Mouse (Mus musculus): Measurements from ENCODE around the gene Cacnb1. TPM values are rescaled to one million over a fixed set of nuclear protein-coding genes. Genes with fewer than 3 reads are reported as not detected.

The Cacnb1 gene
- total RNA-seq, 2 experiments from 2014 or later, result 149 to 163 TPM

Small RNAs within 50 kb of the gene (microRNA-seq; reads per million reads assigned to microRNA genes)
- gene Gm27597, result not detected

Other genes with a start within 250 kb of the Cacnb1 start
- 1 to 10 TPM in 1 of 2 experiments, not detected in 1; 1.1 TPM for gene 1700001P01Rik, start 247.1 kb downstream of the Cacnb1 start, total RNA-seq (2021)
- 100 to 1,000 TPM; 330 to 339 TPM for gene Rpl23, start 240.6 kb downstream of the Cacnb1 start, total RNA-seq (2021)
- gene Lasp1, start 224.0 kb downstream of the Cacnb1 start, total RNA-seq (2021), result 100 to 1,000 TPM; 175 to 183 TPM
- 10 to 100 TPM; 79.9 to 81.0 TPM for gene B230217C12Rik, start 182.3 kb downstream of the Cacnb1 start, total RNA-seq (2021)
- 1 to 10 TPM; 1.9 to 3.7 TPM for gene Fbxo47, start 138.9 kb downstream of the Cacnb1 start, total RNA-seq (2021)
- gene Plxdc1, start 36.6 kb downstream of the Cacnb1 start, total RNA-seq (2021), result 10 to 100 TPM; 26.3 to 39.3 TPM
- gene Arl5c, start 26.9 kb downstream of the Cacnb1 start, total RNA-seq (2021), result 1 to 10 TPM in 1 of 2 experiments, under 1 TPM in 1; 0.93 to 1.7 TPM
- 100 to 1,000 TPM; 524 to 620 TPM for gene Rpl19, start 3.7 kb upstream of the Cacnb1 start, total RNA-seq (2021)
- 100 to 1,000 TPM in 1 of 2 experiments, 10 to 100 TPM in 1; 69.6 to 102 TPM for gene Stac2, start 30.4 kb upstream of the Cacnb1 start, total RNA-seq (2021)
- 10 to 100 TPM; 36.0 to 42.2 TPM for gene Fbxl20, start 127.4 kb upstream of the Cacnb1 start, total RNA-seq (2021)
- 10 to 100 TPM; 50.4 to 59.8 TPM for gene Med1, start 170.3 kb upstream of the Cacnb1 start, total RNA-seq (2021)
- gene Cdk12, start 180.0 kb upstream of the Cacnb1 start, total RNA-seq (2021), result 10 to 100 TPM; 34.4 to 44.4 TPM

Data from left cerebral cortex, postnatal 36 days (tissue).